Mouse (Mus musculus): ENCODE measurements at regions not wholly inside any gene's neighbourhood (a gene's known extent, or its start where the extent isn't known, plus 50 kb on each side); places are given as distances from the start of the nearest gene placed in this dataset.

GRCm38 (mm10) chr9:90978730-90979129 is 383.5 kb upstream of the Zic4 start:
- 0 out of 2 replicates have a peak, but pooled peaks have one; percentile 31 for ATAC-seq (ENCODE audit: low read depth)
- Histone ChIP-seq H3K4me1 (replicated peaks; ENCODE audit: control insufficient read depth, insufficient read depth, low read length) (no peaks in the 10 kb centered on the region), H3K9ac (ENCODE audit: low read length) (no peak overlapping the region), H3K9me3 (ENCODE audit: control insufficient read depth, low read length) (no peaks in the 10 kb centered on the region), H3K4me2 (ENCODE audit: low read depth, low read length) (no peak overlapping the region), H3K4me3 (ENCODE audit: low read length) (no peak overlapping the region), H3K27ac (ENCODE audit: low read length) (no peak overlapping the region), H3K27me3 (ENCODE audit: control insufficient read depth, insufficient read depth, low read depth, low read length) (no peaks in the 10 kb centered on the region), H3K36me3 (ENCODE audit: control insufficient read depth, insufficient read depth, low read length) (no peaks in the 10 kb centered on the region)
- 55% methylated on average over 4 of the region's 4 CpGs for WGBS

DNA sequence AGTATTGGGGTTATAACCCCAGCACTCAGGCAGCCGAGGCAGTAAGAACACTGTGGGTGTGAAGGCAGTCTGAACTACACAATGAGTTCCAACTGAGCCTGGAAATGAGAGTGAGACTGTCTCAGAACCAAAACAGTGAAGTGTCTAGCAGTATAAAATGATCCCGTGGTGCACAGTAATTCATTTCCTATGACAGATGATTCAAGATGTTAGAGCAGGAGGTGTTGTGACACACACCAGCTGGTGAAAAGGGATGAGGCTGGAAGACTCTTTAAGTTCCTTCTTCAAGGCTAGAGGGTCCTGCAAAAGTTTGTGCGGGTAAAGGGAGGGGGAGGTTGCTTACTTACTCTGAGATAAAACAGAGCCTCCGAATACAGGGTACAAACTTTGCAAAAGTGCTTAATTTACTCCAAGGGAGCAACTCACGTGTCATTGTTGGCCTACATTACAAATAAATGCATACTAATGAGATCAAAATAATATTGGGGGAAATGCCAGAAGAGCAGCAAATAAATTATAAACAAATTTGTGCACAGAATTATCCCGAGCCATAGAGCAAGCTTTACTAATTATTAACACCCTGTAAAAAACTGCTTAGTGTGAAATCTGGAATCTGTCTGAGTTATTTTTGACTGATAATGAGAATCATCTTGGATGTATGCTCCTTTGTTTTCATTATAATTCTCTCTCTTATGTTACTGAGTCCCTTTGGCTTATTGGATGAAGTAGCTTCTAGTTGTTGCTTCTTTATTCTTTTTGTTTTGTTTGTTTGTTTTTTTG is 382.0 kb upstream of the Zic4 start:
- Histone ChIP-seq H3K4me1 (replicated peaks; ENCODE audit: control insufficient read depth, insufficient read depth, low read length) (no peaks in the 10 kb centered on the region), H3K4me2 (ENCODE audit: low read depth, low read length) (no peak overlapping the region), H3K36me3 (ENCODE audit: control insufficient read depth, insufficient read depth, low read length) (no peaks in the 10 kb centered on the region), H3K27ac (ENCODE audit: low read length) (no peak overlapping the region), H3K9ac (ENCODE audit: low read length) (no peak overlapping the region), H3K27me3 (ENCODE audit: control insufficient read depth, insufficient read depth, low read depth, low read length) (no peaks in the 10 kb centered on the region), H3K4me3 (ENCODE audit: low read length) (no peak overlapping the region), H3K9me3 (ENCODE audit: control insufficient read depth, low read length) (no peaks in the 10 kb centered on the region)
- WGBS = 43% methylated on average over 6 of the region's 6 CpGs
- ATAC-seq (ENCODE audit: low read depth) = no peak

GRCm38 (mm10) chr9:90999178-90999577 is 363.0 kb upstream of the Zic4 start:
- H3K9me3 ChIP-seq (ENCODE audit: control insufficient read depth, low read length) = no peaks in the 10 kb centered on the region
- H3K27ac ChIP-seq (ENCODE audit: low read length) = no peak overlapping the region
- no peak for ATAC-seq (ENCODE audit: low read depth)
- H3K36me3 ChIP-seq (ENCODE audit: control insufficient read depth, insufficient read depth, low read length) = no peaks in the 10 kb centered on the region
- H3K9ac ChIP-seq (ENCODE audit: low read length) = no peak overlapping the region
- no peak overlapping the region for H3K4me3 ChIP-seq (ENCODE audit: low read length)
- no peaks in the 10 kb centered on the region for H3K4me1 ChIP-seq (replicated peaks; ENCODE audit: control insufficient read depth, insufficient read depth, low read length)
- H3K27me3 ChIP-seq (ENCODE audit: control insufficient read depth, insufficient read depth, low read depth, low read length) = no peaks in the 10 kb centered on the region
- H3K4me2 ChIP-seq (ENCODE audit: low read depth, low read length) = no peak overlapping the region
- WGBS = 49% methylated on average over 1 of the region's 1 CpGs

GRCm38 (mm10) chr9:91004214-91004613 is 358.0 kb upstream of the Zic4 start:
- Histone ChIP-seq H3K27me3 (ENCODE audit: control insufficient read depth, insufficient read depth, low read depth, low read length) (no peaks in the 10 kb centered on the region), H3K4me2 (ENCODE audit: low read depth, low read length) (no peak overlapping the region), H3K9me3 (ENCODE audit: control insufficient read depth, low read length) (no peaks in the 10 kb centered on the region), H3K4me1 (replicated peaks; ENCODE audit: control insufficient read depth, insufficient read depth, low read length) (no peaks in the 10 kb centered on the region), H3K27ac (ENCODE audit: low read length) (no peak overlapping the region), H3K4me3 (ENCODE audit: low read length) (no peak overlapping the region), H3K9ac (ENCODE audit: low read length) (no peak overlapping the region), H3K36me3 (ENCODE audit: control insufficient read depth, insufficient read depth, low read length) (no peaks in the 10 kb centered on the region)
- ATAC-seq (ENCODE audit: low read depth) = no peak
- 65% methylated on average over 4 of the region's 4 CpGs for WGBS

GRCm38 (mm10) chr9:91040546-91040945 is 321.7 kb upstream of the Zic4 start:
- no peaks in the 10 kb centered on the region for H3K27me3 ChIP-seq (ENCODE audit: control insufficient read depth, insufficient read depth, low read depth, low read length)
- no peak for ATAC-seq (ENCODE audit: low read depth)

DNA sequence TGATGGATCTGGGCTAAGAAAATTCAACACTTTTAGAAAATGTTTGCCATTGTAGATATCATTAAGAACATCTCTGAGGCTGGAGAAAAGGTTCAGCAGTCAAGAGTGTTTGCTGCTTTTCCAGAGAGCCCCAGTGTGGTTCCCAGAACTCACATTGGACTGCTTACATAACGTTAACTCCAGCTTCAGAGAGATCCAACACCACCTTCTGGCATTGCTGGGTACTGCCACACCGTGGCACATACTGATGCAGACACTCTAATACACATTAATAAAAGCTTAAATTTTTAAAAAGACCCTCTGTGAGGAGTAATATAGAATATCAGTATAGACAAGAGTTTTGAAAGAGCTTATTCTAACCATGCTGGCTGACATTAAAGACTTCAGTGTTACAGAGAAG is 313.6 kb upstream of the Zic4 start:
- H3K4me2 ChIP-seq (ENCODE audit: low read depth, low read length) = no peak overlapping the region
- H3K36me3 ChIP-seq (ENCODE audit: control insufficient read depth, insufficient read depth, low read length) = no peaks in the 10 kb centered on the region
- H3K27me3 ChIP-seq (ENCODE audit: control insufficient read depth, insufficient read depth, low read depth, low read length) = no peaks in the 10 kb centered on the region
- H3K4me1 ChIP-seq (replicated peaks; ENCODE audit: control insufficient read depth, insufficient read depth, low read length) = no peaks in the 10 kb centered on the region
- no peak overlapping the region for H3K27ac ChIP-seq (ENCODE audit: low read length)
- H3K9me3 ChIP-seq (ENCODE audit: control insufficient read depth, low read length) = no peaks in the 10 kb centered on the region
- 36% methylated on average over 2 of the region's 2 CpGs for WGBS
- H3K4me3 ChIP-seq (ENCODE audit: low read length) = no peak overlapping the region
- no peak overlapping the region for H3K9ac ChIP-seq (ENCODE audit: low read length)
- ATAC-seq (ENCODE audit: low read depth) = no peak

More at GRCm38 (mm10) chr9:91040546-91040945, 321.7 kb upstream of the Zic4 start:
- H3K9ac ChIP-seq (ENCODE audit: low read length) = no peak overlapping the region
- H3K36me3 ChIP-seq (ENCODE audit: control insufficient read depth, insufficient read depth, low read length) = no peaks in the 10 kb centered on the region
- WGBS = 40% methylated on average over 2 of the region's 2 CpGs
- no peaks in the 10 kb centered on the region for H3K9me3 ChIP-seq (ENCODE audit: control insufficient read depth, low read length)
- H3K4me2 ChIP-seq (ENCODE audit: low read depth, low read length) = no peak overlapping the region
- H3K4me1 ChIP-seq (replicated peaks; ENCODE audit: control insufficient read depth, insufficient read depth, low read length) = no peaks in the 10 kb centered on the region
- no peak overlapping the region for H3K27ac ChIP-seq (ENCODE audit: low read length)
- H3K4me3 ChIP-seq (ENCODE audit: low read length) = no peak overlapping the region

GRCm38 (mm10) chr9:91053065-91053793 is 309.0 kb upstream of the Zic4 start:
- H3K9ac ChIP-seq (ENCODE audit: low read length) = no peak overlapping the region
- no peaks in the 10 kb centered on the region for H3K27me3 ChIP-seq (ENCODE audit: control insufficient read depth, insufficient read depth, low read depth, low read length)
- H3K4me3 ChIP-seq (ENCODE audit: low read length) = no peak overlapping the region
- no peak overlapping the region for H3K27ac ChIP-seq (ENCODE audit: low read length)
- WGBS = 54% methylated on average over 4 of the region's 4 CpGs
- no peak overlapping the region for H3K4me2 ChIP-seq (ENCODE audit: low read depth, low read length)
- no peaks in the 10 kb centered on the region for H3K4me1 ChIP-seq (replicated peaks; ENCODE audit: control insufficient read depth, insufficient read depth, low read length)
- H3K9me3 ChIP-seq (ENCODE audit: control insufficient read depth, low read length) = no peaks in the 10 kb centered on the region
- H3K36me3 ChIP-seq (ENCODE audit: control insufficient read depth, insufficient read depth, low read length) = no peaks in the 10 kb centered on the region
- ATAC-seq (ENCODE audit: low read depth) = no peak

GRCm38 (mm10) chr9:91059460-91059859 is 302.8 kb upstream of the Zic4 start:
- no peak overlapping the region for H3K9ac ChIP-seq (ENCODE audit: low read length)
- no peak for ATAC-seq (ENCODE audit: low read depth)
- no peak overlapping the region for H3K27ac ChIP-seq (ENCODE audit: low read length)
- no peak overlapping the region for H3K4me3 ChIP-seq (ENCODE audit: low read length)
- no peaks in the 10 kb centered on the region for H3K9me3 ChIP-seq (ENCODE audit: control insufficient read depth, low read length)
- no peaks in the 10 kb centered on the region for H3K4me1 ChIP-seq (replicated peaks; ENCODE audit: control insufficient read depth, insufficient read depth, low read length)
- no peaks in the 10 kb centered on the region for H3K27me3 ChIP-seq (ENCODE audit: control insufficient read depth, insufficient read depth, low read depth, low read length)
- no peaks in the 10 kb centered on the region for H3K36me3 ChIP-seq (ENCODE audit: control insufficient read depth, insufficient read depth, low read length)
- no peak overlapping the region for H3K4me2 ChIP-seq (ENCODE audit: low read depth, low read length)
- WGBS = 70% methylated on average over 4 of the region's 4 CpGs

GRCm38 (mm10) chr9:91069496-91069895 is 292.7 kb upstream of the Zic4 start:
- H3K36me3 ChIP-seq (ENCODE audit: control insufficient read depth, insufficient read depth, low read length) = no peaks in the 10 kb centered on the region
- no peak for ATAC-seq (ENCODE audit: low read depth)
- 74% methylated on average over 5 of the region's 5 CpGs for WGBS
- no peaks in the 10 kb centered on the region for H3K27me3 ChIP-seq (ENCODE audit: control insufficient read depth, insufficient read depth, low read depth, low read length)
- H3K9ac ChIP-seq (ENCODE audit: low read length) = no peak overlapping the region
- no peaks in the 10 kb centered on the region for H3K9me3 ChIP-seq (ENCODE audit: control insufficient read depth, low read length)
- H3K27ac ChIP-seq (ENCODE audit: low read length) = no peak overlapping the region
- no peak overlapping the region for H3K4me2 ChIP-seq (ENCODE audit: low read depth, low read length)
- H3K4me1 ChIP-seq (replicated peaks; ENCODE audit: control insufficient read depth, insufficient read depth, low read length) = no peaks in the 10 kb centered on the region
- H3K4me3 ChIP-seq (ENCODE audit: low read length) = no peak overlapping the region

Data from lung, embryonic 16.5 days (tissue).